Mouse (Mus musculus): ENCODE measurements at regions not wholly inside any gene's neighbourhood (a gene's known extent, or its start where the extent isn't known, plus 50 kb on each side); places are given as distances from the start of the nearest gene placed in this dataset.

GRCm38 (mm10) chr11:19073265-19073664 lies 54.5 kb upstream of the Meis1 start:
- DNase-seq (ENCODE audit: low read depth, low spot score): no peak

- DNase-seq (ENCODE audit: low read depth, low spot score): no peak
These were observed 55.2 kb upstream of the Meis1 start for GRCm38 (mm10) chr11:19073887-19074564.

GRCm38 (mm10) chr11:19091101-19091857 lies 72.5 kb upstream of the Meis1 start:
- no peak for DNase-seq (ENCODE audit: low read depth, low spot score)

GRCm38 (mm10) chr11:19092967-19093745 lies 74.4 kb upstream of the Meis1 start:
- no peak for DNase-seq (ENCODE audit: low read depth, low spot score)

GRCm38 (mm10) chr11:19093749-19094148 lies 75.0 kb upstream of the Meis1 start:
- DNase-seq (ENCODE audit: low read depth, low spot score): no peak

GRCm38 (mm10) chr11:19094183-19094582 lies 75.4 kb upstream of the Meis1 start:
- DNase-seq (ENCODE audit: low read depth, low spot score): no peak

GRCm38 (mm10) chr11:19102981-19103568 lies 84.3 kb upstream of the Meis1 start:
- no peak for DNase-seq (ENCODE audit: low read depth, low spot score)

- no peak for DNase-seq (ENCODE audit: low read depth, low spot score)
These were observed 88.4 kb upstream of the Meis1 start for GRCm38 (mm10) chr11:19107180-19107579.

- DNase-seq (ENCODE audit: low read depth, low spot score): no peak
These were observed 90.3 kb upstream of the Meis1 start for GRCm38 (mm10) chr11:19109055-19109454.

GRCm38 (mm10) chr11:19111916-19112575 lies 93.3 kb upstream of the Meis1 start:
- DNase-seq (ENCODE audit: low read depth, low spot score): no peak

GRCm38 (mm10) chr11:19117121-19117520 lies 98.3 kb upstream of the Meis1 start:
- DNase-seq (ENCODE audit: low read depth, low spot score): no peak

GRCm38 (mm10) chr11:19118258-19118657 lies 99.5 kb upstream of the Meis1 start:
- DNase-seq (ENCODE audit: low read depth, low spot score): no peak

GRCm38 (mm10) chr11:19119927-19120827 lies 101.4 kb upstream of the Meis1 start:
- no peak for DNase-seq (ENCODE audit: low read depth, low spot score)

GRCm38 (mm10) chr11:19120871-19121270 lies 102.1 kb upstream of the Meis1 start:
- no peak for DNase-seq (ENCODE audit: low read depth, low spot score)

GRCm38 (mm10) chr11:19135375-19136050 lies 116.7 kb upstream of the Meis1 start:
- no peak for DNase-seq (ENCODE audit: low read depth, low spot score)

- no peak for DNase-seq (ENCODE audit: low read depth, low spot score)
These were observed 119.6 kb upstream of the Meis1 start for GRCm38 (mm10) chr11:19138423-19138822.

GRCm38 (mm10) chr11:19138831-19139230 lies 120.0 kb upstream of the Meis1 start:
- DNase-seq (ENCODE audit: low read depth, low spot score): no peak

- DNase-seq (ENCODE audit: low read depth, low spot score): no peak
These were observed 124.6 kb upstream of the Meis1 start for GRCm38 (mm10) chr11:19143267-19144000.

- no peak for DNase-seq (ENCODE audit: low read depth, low spot score)
These were observed 125.7 kb upstream of the Meis1 start for GRCm38 (mm10) chr11:19144506-19144905.

All from mesoderm, embryonic 11.5 days (tissue).